Mouse (Mus musculus): ENCODE measurements around the gene Acbd6. TPM values are rescaled to one million over a fixed set of nuclear protein-coding genes. Genes with fewer than 3 reads are reported as not detected.
A peak's percentile ranks its signal among the peaks of the same experiment; 100 is the strongest.

The Acbd6 gene
- 92.8 and 97.8 TPM in 2 replicates for polyA plus RNA-seq (2014; fragmentation: Nextera tagmentation; extraction: Ambion mirVana)

DNA sequence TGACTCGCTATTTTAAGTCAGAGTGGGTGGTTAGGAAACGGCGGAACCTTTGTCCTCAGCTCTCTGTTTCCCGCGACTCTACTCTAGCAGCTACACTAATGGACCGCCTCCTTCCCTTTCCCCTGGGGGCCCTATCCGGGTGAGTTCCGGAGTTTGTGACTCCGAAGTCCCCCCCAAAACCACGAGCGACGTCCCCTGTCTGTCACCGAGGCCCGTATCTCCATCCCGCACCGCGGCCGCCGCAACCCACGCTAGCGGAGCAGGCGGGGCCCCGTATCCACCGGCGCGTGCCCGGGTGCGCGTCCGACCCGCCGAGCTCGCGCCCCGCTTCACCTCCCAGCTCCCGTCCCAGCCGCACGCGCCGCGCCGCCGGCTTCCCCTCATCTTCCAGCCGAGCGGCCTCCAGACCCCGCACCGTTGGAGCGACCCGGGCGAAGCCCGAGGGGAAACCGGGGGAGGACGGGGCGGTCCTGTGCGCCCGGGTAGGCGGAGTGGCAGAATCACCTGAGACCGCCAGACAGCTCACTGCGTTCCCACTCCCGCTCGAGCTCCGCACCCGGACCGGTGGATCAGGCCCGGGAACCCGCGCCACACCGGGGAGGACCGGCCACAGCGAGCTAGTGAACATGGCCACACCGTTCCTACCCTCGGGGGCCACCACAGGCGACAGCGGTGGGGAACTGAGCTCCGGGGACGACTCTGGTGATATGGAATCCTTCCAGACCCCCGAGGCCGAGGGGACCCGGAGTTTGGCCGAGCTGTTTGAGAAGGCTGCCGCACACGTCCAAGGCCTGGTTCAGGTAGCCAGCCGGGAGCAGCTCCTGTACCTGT lies at the start of gene Acbd6:
TSS of gene Acbd6 (plus strand) at position 109 of the 831 bp plus-strand sequence.
- ATAC-seq (ENCODE audit: insufficient number of reproducible peaks, low FRiP score, low TSS enrichment, low read depth), result peak; percentile 85
- peaks cover 2% of the 10 kb centered on the region; the same call in 1 of the 2 replicates for H3K36me3 ChIP-seq (ENCODE audit: control insufficient read depth, insufficient read depth, low read length)
- H3K4me3 ChIP-seq (ENCODE audit: low read depth, low read length), result peak within 1 kb of the TSS; percentile 98
- H3K27ac ChIP-seq (replicated peaks; ENCODE audit: low read depth, low read length), result peak within 1 kb of the TSS; percentile 65; the same call in 1 of the 2 replicates
- 0 out of 2 replicates have a peak, but pooled peaks cover 6% of the 10 kb centered on the region for H3K4me1 ChIP-seq (ENCODE audit: control insufficient read depth, insufficient read depth, low read length)
- H3K4me2 ChIP-seq (ENCODE audit: low read depth, severe bottlenecking), result peak within 1 kb of the TSS; percentile 80
- WGBS, result under 1% methylated on average over 83 of the region's 83 CpGs
- H3K9me3 ChIP-seq (ENCODE audit: control insufficient read depth, low read length), result peaks cover 2% of the 10 kb centered on the region; the same call in 1 of the 2 replicates
- no peaks in the 10 kb centered on the region for H3K27me3 ChIP-seq (ENCODE audit: control insufficient read depth, insufficient read depth, low read length)
- DNase-seq (ENCODE audit: low spot score), result peak; percentile 87
- peak within 1 kb of the TSS; percentile 92 for H3K9ac ChIP-seq (ENCODE audit: low read length)

DNA sequence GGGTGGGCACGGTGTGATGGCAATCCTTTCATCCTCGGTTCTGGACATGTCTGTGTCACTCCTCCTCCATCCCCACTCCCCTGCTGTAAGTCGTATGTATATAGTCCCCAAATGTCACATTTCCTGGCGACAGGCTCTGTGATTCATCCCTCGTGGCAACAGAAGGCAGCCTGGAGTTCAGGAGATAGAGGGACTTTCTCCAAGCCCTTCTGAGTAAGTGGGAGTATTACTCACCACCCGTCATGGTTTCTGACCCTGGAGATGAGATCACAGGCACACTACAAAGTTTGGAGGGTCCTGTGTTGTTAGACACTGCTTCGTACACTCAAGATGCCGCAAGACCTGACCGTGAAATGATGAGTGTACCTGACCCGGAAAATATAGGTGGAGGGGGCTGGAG lies 47.7 kb upstream of the Acbd6 start:
- ATAC-seq (ENCODE audit: insufficient number of reproducible peaks, low FRiP score, low TSS enrichment, low read depth) (no peak), DNase-seq (ENCODE audit: low spot score) (no peak)
- no peaks in the 10 kb centered on the region for H3K4me1 ChIP-seq (ENCODE audit: control insufficient read depth, insufficient read depth, low read length)
- 72% methylated on average over 10 of the region's 10 CpGs for WGBS
- H3K4me2 ChIP-seq (ENCODE audit: low read depth, severe bottlenecking), result no peak overlapping the region
- no peaks in the 10 kb centered on the region for H3K9me3 ChIP-seq (ENCODE audit: control insufficient read depth, low read length)
- H3K9ac ChIP-seq (ENCODE audit: low read length), result no peak overlapping the region
- no peaks in the 10 kb centered on the region for H3K27me3 ChIP-seq (ENCODE audit: control insufficient read depth, insufficient read depth, low read length)
- no peaks in the 10 kb centered on the region for H3K36me3 ChIP-seq (ENCODE audit: control insufficient read depth, insufficient read depth, low read length)
- no peak overlapping the region for H3K27ac ChIP-seq (replicated peaks; ENCODE audit: low read depth, low read length)
- no peak overlapping the region for H3K4me3 ChIP-seq (ENCODE audit: low read depth, low read length)

DNA sequence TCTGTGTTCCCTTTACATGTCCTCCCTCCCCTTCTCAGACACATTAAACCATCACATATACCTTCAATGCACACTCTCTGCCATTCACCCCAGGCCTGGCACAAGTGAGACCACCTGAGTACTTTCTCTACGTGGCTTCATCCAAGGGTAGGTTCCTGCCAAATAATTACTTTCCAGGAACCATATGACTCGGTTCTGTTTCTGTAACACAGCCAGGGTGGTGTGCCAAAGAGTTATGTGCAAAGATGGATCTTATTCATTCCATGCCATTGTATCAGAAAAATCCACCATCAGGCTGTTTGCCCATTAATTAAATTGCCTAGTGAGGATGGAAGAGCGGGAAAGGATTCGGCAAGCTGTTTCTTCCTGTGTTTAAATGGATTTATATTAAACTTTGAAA lies 42.1 kb upstream of the Acbd6 start:
- Histone ChIP-seq H3K9me3 (ENCODE audit: control insufficient read depth, low read length) (no peaks in the 10 kb centered on the region), H3K4me1 (ENCODE audit: control insufficient read depth, insufficient read depth, low read length) (no peaks in the 10 kb centered on the region), H3K4me3 (ENCODE audit: low read depth, low read length) (no peak overlapping the region), H3K27ac (replicated peaks; ENCODE audit: low read depth, low read length) (no peak overlapping the region), H3K27me3 (ENCODE audit: control insufficient read depth, insufficient read depth, low read length) (no peaks in the 10 kb centered on the region), H3K36me3 (ENCODE audit: control insufficient read depth, insufficient read depth, low read length) (no peaks in the 10 kb centered on the region), H3K4me2 (ENCODE audit: low read depth, severe bottlenecking) (no peak overlapping the region), H3K9ac (ENCODE audit: low read length) (no peak overlapping the region)
- ATAC-seq (ENCODE audit: insufficient number of reproducible peaks, low FRiP score, low TSS enrichment, low read depth) (no peak), DNase-seq (ENCODE audit: low spot score) (no peak)
- 92% methylated on average over 4 of the region's 4 CpGs for WGBS

DNA sequence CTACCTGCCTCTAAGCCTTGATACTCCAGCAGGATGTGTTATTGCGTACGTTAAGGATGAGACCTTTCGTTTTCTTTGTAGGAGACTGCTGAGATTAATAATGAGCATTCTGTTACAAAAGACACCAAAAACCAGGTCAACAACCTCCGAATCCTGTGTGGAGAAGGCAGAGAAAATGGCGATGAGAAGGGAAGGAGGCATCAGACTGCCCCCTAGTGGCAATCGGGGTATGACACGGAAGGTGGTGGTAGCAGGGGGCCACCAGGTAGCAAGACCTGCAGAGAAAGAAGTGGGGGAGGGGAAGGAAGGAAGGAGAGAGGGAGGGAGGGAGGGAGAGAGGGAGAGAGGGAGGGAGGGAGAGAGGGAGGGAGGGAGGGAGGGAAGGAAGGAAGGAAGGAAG lies 41.3 kb upstream of the Acbd6 start:
- Histone ChIP-seq H3K4me2 (ENCODE audit: low read depth, severe bottlenecking) (no peak overlapping the region), H3K27me3 (ENCODE audit: control insufficient read depth, insufficient read depth, low read length) (no peaks in the 10 kb centered on the region), H3K9ac (ENCODE audit: low read length) (no peak overlapping the region), H3K4me3 (ENCODE audit: low read depth, low read length) (no peak overlapping the region), H3K4me1 (ENCODE audit: control insufficient read depth, insufficient read depth, low read length) (no peaks in the 10 kb centered on the region), H3K9me3 (ENCODE audit: control insufficient read depth, low read length) (no peaks in the 10 kb centered on the region), H3K36me3 (ENCODE audit: control insufficient read depth, insufficient read depth, low read length) (no peaks in the 10 kb centered on the region), H3K27ac (replicated peaks; ENCODE audit: low read depth, low read length) (no peak overlapping the region)
- DNase-seq (ENCODE audit: low spot score) (peak; percentile 72), ATAC-seq (ENCODE audit: insufficient number of reproducible peaks, low FRiP score, low TSS enrichment, low read depth) (no peak)
- WGBS, result 38% methylated on average over 7 of the region's 7 CpGs

DNA sequence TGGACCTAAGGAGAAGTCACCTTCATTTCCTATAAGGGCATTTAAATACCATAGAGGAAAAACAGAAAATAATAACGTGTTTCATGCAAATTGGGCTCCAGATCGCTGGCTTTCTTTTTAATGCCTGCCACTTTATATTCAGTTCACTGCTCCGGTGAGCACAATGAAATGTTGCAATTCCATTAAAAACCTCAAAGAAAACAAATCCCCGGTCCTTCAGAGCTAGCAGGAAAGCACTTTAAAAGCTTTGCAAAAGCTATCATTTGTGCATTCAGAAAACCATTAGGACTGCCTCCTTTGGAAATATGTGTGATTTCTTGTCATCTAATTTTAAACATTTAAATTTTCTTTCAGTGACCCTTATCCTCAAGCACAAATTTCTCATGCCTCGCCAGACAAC lies 40.9 kb upstream of the Acbd6 start:
- no peak overlapping the region for H3K9ac ChIP-seq (ENCODE audit: low read length)
- no peaks in the 10 kb centered on the region for H3K27me3 ChIP-seq (ENCODE audit: control insufficient read depth, insufficient read depth, low read length)
- H3K4me2 ChIP-seq (ENCODE audit: low read depth, severe bottlenecking), result no peak overlapping the region
- H3K36me3 ChIP-seq (ENCODE audit: control insufficient read depth, insufficient read depth, low read length), result no peaks in the 10 kb centered on the region
- no peak for ATAC-seq (ENCODE audit: insufficient number of reproducible peaks, low FRiP score, low TSS enrichment, low read depth)
- 66% methylated on average over 5 of the region's 5 CpGs for WGBS
- H3K9me3 ChIP-seq (ENCODE audit: control insufficient read depth, low read length), result no peaks in the 10 kb centered on the region
- no peak overlapping the region for H3K27ac ChIP-seq (replicated peaks; ENCODE audit: low read depth, low read length)
- H3K4me1 ChIP-seq (ENCODE audit: control insufficient read depth, insufficient read depth, low read length), result no peaks in the 10 kb centered on the region
- DNase-seq (ENCODE audit: low spot score), result no peak
- H3K4me3 ChIP-seq (ENCODE audit: low read depth, low read length), result no peak overlapping the region

DNA sequence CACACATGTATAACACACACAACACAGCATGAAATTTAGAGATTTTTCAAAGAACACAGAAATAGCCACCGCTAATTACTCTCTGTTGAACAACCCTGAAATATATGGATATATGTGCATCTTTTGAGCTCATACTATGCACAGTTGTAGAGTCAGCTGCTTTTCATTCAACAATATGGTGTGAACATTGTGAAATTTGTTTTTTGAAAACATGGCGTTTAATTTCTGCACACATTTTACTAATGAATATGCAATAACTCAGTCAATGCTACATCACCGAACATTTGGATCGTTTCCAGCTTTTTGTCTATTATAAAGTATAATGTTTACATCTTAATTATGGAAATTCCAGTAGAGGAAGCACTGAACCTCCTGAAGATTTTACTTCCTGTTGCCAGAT lies 37.6 kb upstream of the Acbd6 start:
- Histone ChIP-seq H3K4me3 (ENCODE audit: low read depth, low read length) (no peak overlapping the region), H3K27me3 (ENCODE audit: control insufficient read depth, insufficient read depth, low read length) (no peaks in the 10 kb centered on the region), H3K4me2 (ENCODE audit: low read depth, severe bottlenecking) (no peak overlapping the region), H3K36me3 (ENCODE audit: control insufficient read depth, insufficient read depth, low read length) (no peaks in the 10 kb centered on the region), H3K9ac (ENCODE audit: low read length) (no peak overlapping the region), H3K9me3 (ENCODE audit: control insufficient read depth, low read length) (no peaks in the 10 kb centered on the region), H3K27ac (replicated peaks; ENCODE audit: low read depth, low read length) (no peak overlapping the region), H3K4me1 (ENCODE audit: control insufficient read depth, insufficient read depth, low read length) (no peaks in the 10 kb centered on the region)
- DNase-seq (ENCODE audit: low spot score) (no peak), ATAC-seq (ENCODE audit: insufficient number of reproducible peaks, low FRiP score, low TSS enrichment, low read depth) (no peak)
- 92% methylated on average over 4 of the region's 4 CpGs for WGBS

DNA sequence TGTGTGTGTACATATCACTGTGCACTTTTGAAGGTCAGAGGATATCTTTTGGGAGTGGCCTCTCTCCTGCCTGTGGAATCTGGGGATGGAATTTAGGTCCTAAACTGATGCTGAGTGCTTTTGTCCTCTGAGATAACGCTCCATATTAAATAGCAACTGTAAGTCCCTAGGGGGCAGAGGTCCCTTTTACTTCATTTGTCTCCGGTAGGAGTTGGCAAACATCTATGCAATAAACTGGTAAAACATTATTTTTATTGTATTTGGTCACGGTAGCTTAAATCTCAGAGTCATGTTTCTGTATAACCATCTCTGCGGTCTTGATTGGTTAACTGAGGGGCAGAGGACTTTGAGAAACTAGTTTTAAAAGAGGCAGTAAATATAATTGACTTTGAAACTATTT lies 35.4 kb upstream of the Acbd6 start:
- no peak overlapping the region for H3K27ac ChIP-seq (replicated peaks; ENCODE audit: low read depth, low read length)
- H3K27me3 ChIP-seq (ENCODE audit: control insufficient read depth, insufficient read depth, low read length), result no peaks in the 10 kb centered on the region
- no peaks in the 10 kb centered on the region for H3K9me3 ChIP-seq (ENCODE audit: control insufficient read depth, low read length)
- WGBS, result 85% methylated on average over 4 of the region's 4 CpGs
- DNase-seq (ENCODE audit: low spot score), result no peak
- H3K9ac ChIP-seq (ENCODE audit: low read length), result no peak overlapping the region
- no peak overlapping the region for H3K4me3 ChIP-seq (ENCODE audit: low read depth, low read length)
- H3K36me3 ChIP-seq (ENCODE audit: control insufficient read depth, insufficient read depth, low read length), result no peaks in the 10 kb centered on the region
- ATAC-seq (ENCODE audit: insufficient number of reproducible peaks, low FRiP score, low TSS enrichment, low read depth), result no peak
- peaks cover 3% of the 10 kb centered on the region; the same call in 1 of the 2 replicates for H3K4me1 ChIP-seq (ENCODE audit: control insufficient read depth, insufficient read depth, low read length)
- H3K4me2 ChIP-seq (ENCODE audit: low read depth, severe bottlenecking), result no peak overlapping the region

DNA sequence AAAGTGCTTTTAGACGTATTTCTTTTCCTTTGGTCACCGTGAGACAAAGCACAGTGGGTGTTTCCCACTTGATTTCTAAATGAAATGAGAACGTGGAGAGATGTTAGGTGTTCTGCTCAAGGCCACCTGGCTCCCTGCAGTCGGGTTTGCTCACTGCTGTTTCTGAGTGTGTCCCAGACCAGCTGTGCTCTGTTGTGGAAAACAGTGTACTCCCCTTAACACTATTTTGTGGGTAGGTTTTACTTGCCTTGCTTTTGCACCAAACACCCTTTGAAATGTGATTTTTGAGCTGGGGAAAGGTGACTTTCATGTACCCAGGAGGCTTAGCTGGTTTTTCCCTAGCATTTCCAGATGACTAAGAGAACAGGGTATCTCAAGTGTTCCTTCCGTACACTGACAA lies 31.7 kb upstream of the Acbd6 start:
- WGBS, result 49% methylated on average over 5 of the region's 5 CpGs
- no peaks in the 10 kb centered on the region for H3K9me3 ChIP-seq (ENCODE audit: control insufficient read depth, low read length)
- no peak overlapping the region for H3K4me3 ChIP-seq (ENCODE audit: low read depth, low read length)
- H3K4me1 ChIP-seq (ENCODE audit: control insufficient read depth, insufficient read depth, low read length), result peaks cover 13% of the 10 kb centered on the region; the same call in 1 of the 2 replicates
- no peak overlapping the region for H3K27ac ChIP-seq (replicated peaks; ENCODE audit: low read depth, low read length)
- no peaks in the 10 kb centered on the region for H3K27me3 ChIP-seq (ENCODE audit: control insufficient read depth, insufficient read depth, low read length)
- H3K36me3 ChIP-seq (ENCODE audit: control insufficient read depth, insufficient read depth, low read length), result no peaks in the 10 kb centered on the region
- ATAC-seq (ENCODE audit: insufficient number of reproducible peaks, low FRiP score, low TSS enrichment, low read depth) (no peak), DNase-seq (ENCODE audit: low spot score) (no peak)
- H3K4me2 ChIP-seq (ENCODE audit: low read depth, severe bottlenecking), result no peak overlapping the region
- H3K9ac ChIP-seq (ENCODE audit: low read length), result no peak overlapping the region

Data from limb, embryonic 11.5 days (tissue).